Mouse (Mus musculus) ovary, postnatal 10 days (tissue): ENCODE measurements around the gene Cilp.
"Not testable (repeated sequence)": the region's sequence is repeated elsewhere in the genome, so short reads cannot be mapped to it uniquely, and the experiment has no call there.

ENCODE experiments used
- DNase-seq: peaks from one replicate; pipeline ENCODE4 v3.0.0; 2022; ENCODE audit warnings: low spot score

Gene Cilp

GRCm38 (mm10) chr9:65248377-65248690 lies 16.6 kb upstream of the Cilp start:
- no peak for DNase-seq

GRCm38 (mm10) chr9:65252026-65252425 lies 13.0 kb upstream of the Cilp start:
- no peak for DNase-seq

GRCm38 (mm10) chr9:65255906-65256600 lies 8.9 kb upstream of the Cilp start:
- no peak for DNase-seq

GRCm38 (mm10) chr9:65257218-65257910 lies 7.6 kb upstream of the Cilp start:
- no peak for DNase-seq

- no peak for DNase-seq
These were observed 5.6 kb upstream of the Cilp start for GRCm38 (mm10) chr9:65259366-65259765.

- DNase-seq = no peak
These were observed 3.3 kb upstream of the Cilp start for GRCm38 (mm10) chr9:65261591-65262230.

GRCm38 (mm10) chr9:65262641-65263120 lies 2.3 kb upstream of the Cilp start:
- DNase-seq = no peak

- no peak for DNase-seq
These were observed 2.9 kb downstream of the Cilp start for GRCm38 (mm10) chr9:65267742-65268515.

GRCm38 (mm10) chr9:65273048-65273809 lies 8.2 kb downstream of the Cilp start:
- no peak for DNase-seq

GRCm38 (mm10) chr9:65273873-65274272 lies 8.9 kb downstream of the Cilp start:
- DNase-seq = no peak

GRCm38 (mm10) chr9:65274851-65275250 lies 9.9 kb downstream of the Cilp start:
- not testable (repeated sequence) for DNase-seq

- DNase-seq = no peak
These were observed 11.0 kb downstream of the Cilp start for GRCm38 (mm10) chr9:65275810-65276530.

GRCm38 (mm10) chr9:65281536-65282151 lies 16.7 kb downstream of the Cilp start:
- DNase-seq = no peak

- no peak for DNase-seq
These were observed 18.3 kb downstream of the Cilp start for GRCm38 (mm10) chr9:65283301-65283700.

- DNase-seq = not testable (repeated sequence)
These were observed 23.3 kb downstream of the Cilp start for GRCm38 (mm10) chr9:65288252-65288651.

GRCm38 (mm10) chr9:65289988-65290387 lies 25.0 kb downstream of the Cilp start:
- DNase-seq = no peak

- DNase-seq = no peak
These were observed 27.4 kb downstream of the Cilp start for GRCm38 (mm10) chr9:65292421-65292820.

GRCm38 (mm10) chr9:65293119-65293518 lies 28.1 kb downstream of the Cilp start:
- no peak for DNase-seq

- no peak for DNase-seq
These were observed 28.6 kb downstream of the Cilp start for GRCm38 (mm10) chr9:65293580-65293972.

GRCm38 (mm10) chr9:65293973-65294715 lies 29.2 kb downstream of the Cilp start, which contains the start of gene Clpx:
Gene Clpx (plus strand): TSS chr9:65294260.
- peak; percentile 94 for DNase-seq
